Mouse (Mus musculus): ENCODE measurements around the gene Zbtb24. TPM values are rescaled to one million over a fixed set of nuclear protein-coding genes. Genes with fewer than 3 reads are reported as not detected.

Zbtb24 gene
- polyA plus RNA-seq, 1 experiment from 2014 or later: 22.7 TPM

DNA sequence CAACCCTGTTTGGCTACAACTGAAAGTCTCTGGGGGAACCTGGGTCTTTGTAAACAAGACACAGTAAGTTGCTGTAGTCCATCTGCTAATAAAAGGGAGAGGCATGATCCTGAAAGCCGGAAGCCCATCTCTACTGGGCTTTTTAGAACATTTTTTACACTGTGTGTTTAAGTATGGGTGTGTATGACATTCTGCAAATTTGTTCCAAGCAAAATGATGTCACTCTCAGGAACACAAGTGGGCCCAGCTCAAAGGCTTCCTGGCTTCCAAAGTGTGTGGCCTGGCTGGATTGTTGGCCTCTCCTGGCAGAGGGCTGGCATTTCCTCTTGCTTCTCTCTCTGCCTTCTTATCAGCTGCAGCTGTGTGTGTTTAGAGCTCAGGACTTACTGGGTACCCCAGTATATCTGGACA is 24.8 kb downstream of the Zbtb24 start:
- Histone ChIP-seq H3K4me3 (replicated peaks; ENCODE audit: low read length) (no peak overlapping the region), H3K9me3 (ENCODE audit: control insufficient read depth, low read length) (no peaks in the 10 kb centered on the region), H3K4me2 (ENCODE audit: low read length) (no peak overlapping the region), H3K27me3 (replicated peaks; ENCODE audit: control insufficient read depth, insufficient read depth, low read length) (no peaks in the 10 kb centered on the region), H3K9ac (replicated peaks; ENCODE audit: low read depth, low read length) (no peak overlapping the region), H3K27ac (ENCODE audit: low read length) (no peak overlapping the region), H3K4me1 (replicated peaks; ENCODE audit: control insufficient read depth, insufficient read depth, low read length) (peaks cover 15% of the 10 kb centered on the region), H3K36me3 (ENCODE audit: control insufficient read depth, insufficient read depth) (0 out of 2 replicates have a peak, but pooled peaks cover 3% of the 10 kb centered on the region)
- ATAC-seq: no peak
- WGBS: 81% methylated on average over 1 of the region's 1 CpGs

DNA sequence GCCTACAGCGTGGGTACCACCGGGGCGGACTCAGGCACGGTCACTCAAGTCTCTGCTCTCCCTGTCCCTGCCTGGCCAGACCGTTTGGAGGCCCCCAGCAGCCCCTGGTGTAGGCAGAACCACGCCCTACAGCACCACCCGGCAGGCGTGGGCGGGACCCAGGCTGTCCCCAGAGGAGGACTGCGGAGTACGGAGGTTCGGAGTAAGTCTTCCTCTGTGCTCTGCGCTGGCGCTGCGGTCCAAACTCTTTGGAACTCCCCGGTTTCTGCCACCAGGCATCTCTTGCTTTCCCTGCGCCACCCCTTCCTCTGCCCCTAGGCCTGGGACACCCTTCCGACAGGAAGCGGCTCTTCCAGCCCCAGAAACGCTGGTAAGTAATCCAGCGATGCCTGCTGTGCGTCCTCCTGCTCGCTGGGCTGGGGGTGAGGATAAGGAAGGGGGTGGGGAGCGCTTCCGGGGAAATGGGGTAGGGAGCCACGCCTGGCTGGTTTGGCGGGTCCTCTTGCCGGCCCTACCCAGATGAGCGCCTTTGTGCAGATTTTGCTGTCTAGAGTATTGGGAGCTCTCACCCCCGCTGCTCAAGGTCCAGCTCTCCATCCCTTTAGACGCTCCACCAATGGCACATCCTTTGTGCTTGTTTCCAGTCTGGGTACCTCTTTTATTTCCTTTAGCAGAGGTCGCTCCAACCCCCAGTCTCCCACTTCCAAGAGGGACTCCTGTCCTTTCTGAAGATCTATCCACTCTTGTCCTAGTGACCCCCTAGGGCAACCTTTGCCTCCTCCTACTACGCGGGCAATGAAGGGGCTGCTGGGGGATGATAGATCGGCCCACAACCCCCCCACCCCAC is 26.2 kb downstream of the Zbtb24 start, which contains the start of gene Mical1:
TSS of gene Mical1 (plus strand) at position 144 of the 847 bp plus-strand sequence.
- Histone ChIP-seq H3K27ac (ENCODE audit: low read length) (peak within 1 kb of the TSS; percentile 34), H3K27me3 (replicated peaks; ENCODE audit: control insufficient read depth, insufficient read depth, low read length) (no peaks in the 10 kb centered on the region), H3K4me1 (replicated peaks; ENCODE audit: control insufficient read depth, insufficient read depth, low read length) (peaks cover 15% of the 10 kb centered on the region), H3K36me3 (ENCODE audit: control insufficient read depth, insufficient read depth) (0 out of 2 replicates have a peak, but pooled peaks cover 3% of the 10 kb centered on the region), H3K4me3 (replicated peaks; ENCODE audit: low read length) (peak within 1 kb of the TSS; percentile 63), H3K4me2 (ENCODE audit: low read length) (peak within 1 kb of the TSS; percentile 76), H3K9ac (replicated peaks; ENCODE audit: low read depth, low read length) (peak within 1 kb of the TSS; percentile 73), H3K9me3 (ENCODE audit: control insufficient read depth, low read length) (no peaks in the 10 kb centered on the region)
- ATAC-seq: peak; percentile 76
- WGBS: 0% methylated on average over 35 of the region's 35 CpGs

DNA sequence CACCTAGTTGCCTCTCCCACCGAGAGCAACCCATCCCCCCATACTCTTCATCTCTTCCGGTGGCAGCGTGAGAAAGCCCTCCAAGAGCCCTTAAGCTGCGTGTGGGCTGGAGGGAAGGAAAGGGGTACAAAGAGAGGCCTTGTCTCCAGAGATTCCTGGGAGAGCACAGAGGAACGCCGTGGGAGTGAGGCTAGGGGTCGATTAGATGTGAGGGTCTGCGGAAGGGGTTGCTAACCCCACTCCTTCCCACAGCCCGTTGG is 26.8 kb downstream of the Zbtb24 start:
- peak; percentile 49 for ATAC-seq
- Histone ChIP-seq H3K4me2 (ENCODE audit: low read length) (peak overlapping the region; percentile 76), H3K4me1 (replicated peaks; ENCODE audit: control insufficient read depth, insufficient read depth, low read length) (peaks cover 15% of the 10 kb centered on the region), H3K27ac (ENCODE audit: low read length) (peak overlapping the region; percentile 34), H3K27me3 (replicated peaks; ENCODE audit: control insufficient read depth, insufficient read depth, low read length) (no peaks in the 10 kb centered on the region), H3K4me3 (replicated peaks; ENCODE audit: low read length) (peak overlapping the region; percentile 63), H3K9ac (replicated peaks; ENCODE audit: low read depth, low read length) (peak overlapping the region; percentile 73), H3K9me3 (ENCODE audit: control insufficient read depth, low read length) (no peaks in the 10 kb centered on the region), H3K36me3 (ENCODE audit: control insufficient read depth, insufficient read depth) (0 out of 2 replicates have a peak, but pooled peaks cover 3% of the 10 kb centered on the region)
- WGBS: 0% methylated on average over 9 of the region's 9 CpGs

DNA sequence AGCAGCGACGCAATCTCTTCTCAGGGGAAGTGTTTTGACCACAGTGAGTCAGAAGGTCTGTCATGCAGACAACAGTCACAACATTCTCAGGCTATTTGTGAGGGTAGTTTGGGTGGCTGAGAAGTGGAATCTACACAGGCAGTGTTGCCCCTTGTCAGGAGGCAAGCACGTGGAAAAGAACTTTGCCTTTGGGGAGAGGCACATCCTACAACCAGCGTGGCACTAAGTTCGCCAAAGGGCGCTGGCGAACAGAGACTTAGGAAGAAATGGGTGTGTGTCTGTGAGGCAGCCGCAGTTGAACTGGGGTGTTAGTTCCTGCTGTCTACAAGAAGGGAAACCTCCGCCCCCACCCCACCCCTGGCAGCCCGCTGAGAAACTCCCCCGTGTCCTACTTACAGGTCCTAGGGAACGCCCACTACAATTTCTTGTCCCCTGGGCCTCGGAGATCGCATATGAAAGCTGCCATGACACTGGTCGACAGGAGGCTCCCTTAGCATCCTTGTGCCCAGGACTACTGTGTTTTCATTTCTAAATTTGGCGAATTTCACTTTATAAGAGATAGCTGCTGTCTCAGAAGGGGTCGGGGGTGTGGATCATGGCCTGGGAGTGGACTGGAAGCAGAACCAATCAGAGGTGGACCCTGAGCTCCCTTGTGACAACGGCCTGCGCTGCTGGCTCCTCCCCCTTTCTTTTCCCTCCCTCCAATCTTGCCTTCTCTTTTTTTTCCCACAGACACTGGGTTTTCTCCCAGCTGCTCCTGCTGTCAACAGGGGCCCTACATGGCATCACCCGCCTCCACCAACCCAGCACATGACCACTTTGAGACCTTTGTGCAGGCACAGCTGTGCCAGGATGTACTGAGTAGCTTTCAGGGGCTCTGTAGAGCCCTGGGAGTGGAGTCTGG is 27.3 kb downstream of the Zbtb24 start:
- Histone ChIP-seq H3K9me3 (ENCODE audit: control insufficient read depth, low read length) (no peaks in the 10 kb centered on the region), H3K4me1 (replicated peaks; ENCODE audit: control insufficient read depth, insufficient read depth, low read length) (peaks cover 15% of the 10 kb centered on the region), H3K27me3 (replicated peaks; ENCODE audit: control insufficient read depth, insufficient read depth, low read length) (no peaks in the 10 kb centered on the region), H3K4me2 (ENCODE audit: low read length) (peak overlapping the region; percentile 76), H3K9ac (replicated peaks; ENCODE audit: low read depth, low read length) (peak overlapping the region; percentile 73), H3K36me3 (ENCODE audit: control insufficient read depth, insufficient read depth) (0 out of 2 replicates have a peak, but pooled peaks cover 3% of the 10 kb centered on the region), H3K4me3 (replicated peaks; ENCODE audit: low read length) (peak overlapping the region; percentile 63), H3K27ac (ENCODE audit: low read length) (peak overlapping the region; percentile 71)
- ATAC-seq: peak; percentile 74
- WGBS: 1% methylated on average over 20 of the region's 20 CpGs

DNA sequence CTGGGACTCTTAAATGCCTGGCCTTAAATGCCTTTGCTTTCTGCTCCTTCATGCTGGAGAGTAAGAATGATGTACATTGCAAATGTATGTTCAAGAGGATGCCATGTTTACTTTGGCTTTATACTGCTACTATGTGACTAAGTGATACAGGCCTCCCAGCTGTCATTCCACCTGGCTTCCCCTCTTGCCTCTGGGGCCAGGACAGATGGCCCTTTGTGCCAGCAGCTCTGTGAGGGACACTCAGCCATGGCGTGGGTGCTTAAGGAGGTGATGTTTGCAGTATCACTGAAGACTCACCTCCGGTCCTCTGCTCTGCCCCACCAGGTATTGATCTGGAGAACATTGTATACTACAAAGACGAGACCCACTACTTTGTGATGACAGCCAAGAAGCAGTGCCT is 29.8 kb downstream of the Zbtb24 start:
- Histone ChIP-seq H3K36me3 (ENCODE audit: control insufficient read depth, insufficient read depth) (peaks cover 4% of the 10 kb centered on the region; the same call in 1 of the 2 replicates), H3K4me2 (ENCODE audit: low read length) (no peak overlapping the region), H3K27ac (ENCODE audit: low read length) (no peak overlapping the region), H3K9ac (replicated peaks; ENCODE audit: low read depth, low read length) (no peak overlapping the region), H3K4me3 (replicated peaks; ENCODE audit: low read length) (no peak overlapping the region), H3K9me3 (ENCODE audit: control insufficient read depth, low read length) (no peaks in the 10 kb centered on the region), H3K27me3 (replicated peaks; ENCODE audit: control insufficient read depth, insufficient read depth, low read length) (no peaks in the 10 kb centered on the region), H3K4me1 (replicated peaks; ENCODE audit: control insufficient read depth, insufficient read depth, low read length) (peaks cover 15% of the 10 kb centered on the region)
- 84% methylated on average over 3 of the region's 3 CpGs for WGBS
- ATAC-seq: no peak

DNA sequence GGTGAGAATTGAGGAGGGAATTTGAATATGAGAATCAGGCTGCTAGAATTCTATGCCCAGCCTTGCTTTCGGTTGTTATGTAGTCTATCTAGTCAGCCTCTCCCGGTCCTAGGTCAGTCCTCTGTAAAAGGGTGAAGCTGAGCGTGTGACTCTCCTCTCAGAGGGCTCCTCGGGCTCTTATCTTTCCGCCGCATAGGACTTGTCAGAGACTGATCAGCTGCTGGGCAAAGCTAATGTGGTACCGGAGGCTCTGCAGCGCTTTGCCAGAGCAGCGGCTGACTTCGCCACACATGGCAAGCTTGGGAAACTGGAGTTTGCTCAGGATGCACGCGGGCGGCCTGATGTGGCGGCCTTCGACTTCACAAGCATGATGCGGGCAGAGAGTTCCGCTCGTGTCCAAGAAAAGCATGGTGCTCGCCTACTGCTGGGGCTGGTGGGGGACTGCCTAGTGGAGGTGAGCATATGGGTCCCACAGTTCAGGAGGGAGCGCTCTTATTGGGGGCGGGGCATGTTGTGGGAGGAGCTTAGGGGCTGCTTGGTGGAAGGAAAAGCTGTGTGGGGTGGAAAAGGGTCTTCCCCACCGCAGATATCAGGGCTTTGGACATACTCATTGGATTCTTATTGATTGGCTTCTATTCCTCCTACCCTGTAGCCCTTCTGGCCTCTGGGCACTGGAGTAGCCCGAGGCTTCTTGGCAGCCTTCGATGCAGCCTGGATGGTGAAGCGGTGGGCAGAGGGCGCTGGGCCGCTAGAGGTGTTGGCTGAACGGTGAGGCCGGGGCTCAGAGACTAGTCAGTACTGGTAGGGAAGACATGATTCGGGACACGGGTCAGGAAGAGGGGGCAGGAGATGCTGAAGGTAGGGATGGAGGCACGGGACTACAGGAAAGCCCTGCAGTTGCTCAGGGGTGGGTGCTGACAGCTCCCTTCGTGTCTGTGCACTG is 31.0 kb downstream of the Zbtb24 start:
- H3K27ac ChIP-seq (ENCODE audit: low read length): no peak overlapping the region
- H3K27me3 ChIP-seq (replicated peaks; ENCODE audit: control insufficient read depth, insufficient read depth, low read length): no peaks in the 10 kb centered on the region
- no peak for ATAC-seq
- H3K4me3 ChIP-seq (replicated peaks; ENCODE audit: low read length): no peak overlapping the region
- no peaks in the 10 kb centered on the region for H3K9me3 ChIP-seq (ENCODE audit: control insufficient read depth, low read length)
- H3K36me3 ChIP-seq (ENCODE audit: control insufficient read depth, insufficient read depth): peaks cover 12% of the 10 kb centered on the region
- WGBS: 77% methylated on average over 33 of the region's 33 CpGs
- H3K4me1 ChIP-seq (replicated peaks; ENCODE audit: control insufficient read depth, insufficient read depth, low read length): peaks cover 11% of the 10 kb centered on the region
- H3K4me2 ChIP-seq (ENCODE audit: low read length): no peak overlapping the region
- H3K9ac ChIP-seq (replicated peaks; ENCODE audit: low read depth, low read length): no peak overlapping the region

DNA sequence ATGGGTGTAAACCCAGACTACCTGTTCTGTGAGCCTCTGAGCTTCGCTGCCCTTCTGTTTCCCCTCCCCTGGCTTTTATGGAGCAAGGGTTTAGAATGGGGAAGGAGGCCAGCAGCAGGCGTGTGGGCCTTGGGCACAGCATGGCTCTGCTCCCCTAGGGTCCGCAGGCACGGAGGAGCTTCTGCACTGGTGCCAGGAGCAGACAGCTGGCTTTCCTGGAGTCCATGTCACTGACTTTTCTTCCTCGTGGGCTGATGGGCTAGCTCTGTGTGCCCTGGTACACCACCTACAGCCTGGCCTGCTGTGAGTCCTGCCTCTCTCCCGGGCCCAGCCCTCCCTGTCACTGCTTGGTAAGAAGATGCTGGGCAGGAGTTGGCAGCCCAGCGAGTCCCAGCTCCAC is 32.3 kb downstream of the Zbtb24 start:
- no peaks in the 10 kb centered on the region for H3K9me3 ChIP-seq (ENCODE audit: control insufficient read depth, low read length)
- 87% methylated on average over 7 of the region's 7 CpGs for WGBS
- ATAC-seq: no peak
- H3K27me3 ChIP-seq (replicated peaks; ENCODE audit: control insufficient read depth, insufficient read depth, low read length): no peaks in the 10 kb centered on the region
- H3K4me2 ChIP-seq (ENCODE audit: low read length): no peak overlapping the region
- H3K27ac ChIP-seq (ENCODE audit: low read length): no peak overlapping the region
- H3K4me3 ChIP-seq (replicated peaks; ENCODE audit: low read length): no peak overlapping the region
- H3K4me1 ChIP-seq (replicated peaks; ENCODE audit: control insufficient read depth, insufficient read depth, low read length): peaks cover 7% of the 10 kb centered on the region
- peaks cover 18% of the 10 kb centered on the region for H3K36me3 ChIP-seq (ENCODE audit: control insufficient read depth, insufficient read depth)
- H3K9ac ChIP-seq (replicated peaks; ENCODE audit: low read depth, low read length): no peak overlapping the region

DNA sequence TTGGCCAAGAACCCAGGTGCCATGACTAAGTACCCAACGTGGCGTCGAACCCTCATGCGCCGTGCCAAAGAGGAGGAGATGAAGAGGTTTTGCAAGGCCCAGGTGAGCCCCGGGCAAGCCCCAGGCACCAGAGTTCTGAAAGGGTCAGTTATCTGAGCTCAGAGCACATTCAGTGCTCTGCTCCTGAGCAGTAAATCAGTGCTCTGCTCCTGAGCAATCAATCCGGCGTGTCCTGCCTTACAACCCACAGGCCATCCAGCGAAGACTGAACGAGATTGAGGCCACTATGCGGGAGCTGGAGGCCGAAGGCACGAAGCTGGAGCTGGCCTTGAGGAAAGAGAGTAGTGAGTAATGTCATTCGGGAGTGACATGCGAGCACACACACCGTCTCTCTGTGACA is 35.6 kb downstream of the Zbtb24 start:
- ATAC-seq: no peak
- peaks cover 16% of the 10 kb centered on the region for H3K36me3 ChIP-seq (ENCODE audit: control insufficient read depth, insufficient read depth)

More for the DNA sequence above, 35.6 kb downstream of the Zbtb24 start:
- WGBS: 95% methylated on average over 16 of the region's 16 CpGs
- H3K9me3 ChIP-seq (ENCODE audit: control insufficient read depth, low read length): no peaks in the 10 kb centered on the region
- H3K27ac ChIP-seq (ENCODE audit: low read length): no peak overlapping the region
- no peak overlapping the region for H3K4me3 ChIP-seq (replicated peaks; ENCODE audit: low read length)
- H3K4me2 ChIP-seq (ENCODE audit: low read length): no peak overlapping the region
- H3K27me3 ChIP-seq (replicated peaks; ENCODE audit: control insufficient read depth, insufficient read depth, low read length): no peaks in the 10 kb centered on the region
- H3K9ac ChIP-seq (replicated peaks; ENCODE audit: low read depth, low read length): no peak overlapping the region
- H3K4me1 ChIP-seq (replicated peaks; ENCODE audit: control insufficient read depth, insufficient read depth, low read length): peaks cover 16% of the 10 kb centered on the region
